8 mouse cellular contexts compared by ENCODE assay signal in the genomic region with DNA sequence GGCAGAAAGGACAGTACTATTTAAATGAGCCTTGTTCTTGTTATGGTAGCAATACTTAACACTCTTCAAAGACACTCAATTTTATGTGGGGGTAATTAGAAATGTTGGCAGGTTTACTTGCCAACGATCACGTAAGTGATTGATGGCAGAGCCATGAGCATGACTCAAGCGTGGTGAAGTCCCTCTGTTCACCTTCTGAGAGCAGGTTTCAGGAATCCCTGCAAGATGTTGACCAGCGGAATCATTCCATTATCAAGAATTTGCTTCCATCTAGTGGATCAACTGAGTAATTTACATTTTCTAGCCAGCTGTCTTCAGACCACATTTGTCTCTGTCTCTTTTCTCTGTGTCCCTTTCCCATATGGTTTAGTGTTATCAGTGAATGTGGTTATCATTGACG.
DNase-seq lines count a peak whose midpoint lies in the region; ATAC-seq and TF ChIP-seq lines count a peak whose summit lies in the region.

No protein-coding gene starts in this region.

- peak; percentile 45 for TF ChIP-seq CTCF in kidney, adult 2 months (conservative IDR thresholded peaks at IDR 0.05; ENCODE audit: insufficient read depth, insufficient read length, low read depth, low read length)

- no peaks in the 10 kb centered on the region for H3K36me3 ChIP-seq in kidney, adult 2 months (ENCODE audit: control insufficient read depth, insufficient read depth, low read length)
- no peaks in the 10 kb centered on the region for H3K36me3 ChIP-seq in kidney, embryonic 14.5 days (ENCODE audit: control insufficient read depth, insufficient read depth, low read length)
- no peaks in the 10 kb centered on the region for H3K36me3 ChIP-seq in neural tube, embryonic 14.5 days (ENCODE audit: control insufficient read depth, insufficient read depth, low read length)

- peaks cover 6% of the 10 kb centered on the region; the same call in 1 of the 2 replicates for H3K4me1 ChIP-seq in kidney, adult 2 months (ENCODE audit: control insufficient read depth, insufficient read depth, low read length)
- H3K4me1 ChIP-seq in kidney, embryonic 14.5 days (ENCODE audit: control insufficient read depth, insufficient read depth, low read length), result no peaks in the 10 kb centered on the region
- H3K4me1 ChIP-seq in neural tube, embryonic 14.5 days (ENCODE audit: control insufficient read depth, insufficient read depth, low read length), result no peaks in the 10 kb centered on the region

- H3K4me3 ChIP-seq in kidney, adult 2 months (ENCODE audit: insufficient read depth, low read depth, low read length), result no peak overlapping the region
- no peak overlapping the region for H3K4me3 ChIP-seq in kidney, embryonic 14.5 days (ENCODE audit: low read length)
- H3K4me3 ChIP-seq in neural tube, embryonic 14.5 days (ENCODE audit: low read depth, low read length), result no peak overlapping the region

- 19% methylated on average over 5 of the region's 5 CpGs for WGBS in kidney, adult 2 months
- 28% methylated on average over 5 of the region's 5 CpGs for WGBS in kidney, embryonic 14.5 days
- WGBS in neural tube, embryonic 14.5 days, result 46% methylated on average over 5 of the region's 5 CpGs

- no peak for TF ChIP-seq POLR2A in kidney, adult 2 months (IDR thresholded peaks at IDR 0.05; ENCODE audit: low read depth, low read length)

- H3K4me2 ChIP-seq in kidney, embryonic 14.5 days (replicated peaks; ENCODE audit: low read depth, low read length), result no peak overlapping the region
- H3K4me2 ChIP-seq in neural tube, embryonic 14.5 days (ENCODE audit: low read depth, low read length), result no peak overlapping the region

- H3K27me3 ChIP-seq in kidney, adult 2 months (replicated peaks; ENCODE audit: control insufficient read depth, insufficient read depth, low read length), result no peaks in the 10 kb centered on the region
- no peaks in the 10 kb centered on the region for H3K27me3 ChIP-seq in kidney, embryonic 14.5 days (ENCODE audit: control insufficient read depth, insufficient read depth, low read length)
- H3K27me3 ChIP-seq in neural tube, embryonic 14.5 days (ENCODE audit: control insufficient read depth, insufficient read depth, low read length), result no peaks in the 10 kb centered on the region

- no peak for ATAC-seq in kidney, embryonic 14.5 days (ENCODE audit: low FRiP score, low TSS enrichment)
- ATAC-seq in neural tube, embryonic 14.5 days (ENCODE audit: low read depth), result peak; percentile 91

- H3K9me3 ChIP-seq in kidney, embryonic 14.5 days (ENCODE audit: control insufficient read depth, low read length), result no peaks in the 10 kb centered on the region
- no peaks in the 10 kb centered on the region for H3K9me3 ChIP-seq in neural tube, embryonic 14.5 days (ENCODE audit: control insufficient read depth, low read length)

- peak; percentile 51 for DNase-seq in kidney, adult 2 months
- DNase-seq in NIH3T3 (ENCODE audit: low read depth), result peak; percentile 57
- DNase-seq in embryo, embryonic 11 days, result peak; percentile 54
- DNase-seq in kidney, postnatal 36 days, result peak; percentile 9 to 29
- DNase-seq in adrenal gland, adult 8-10 months, result no peak
- DNase-seq in adrenal gland, adult 18-20 months (ENCODE audit: low spot score in 2 of 2), result no peak

- no peak overlapping the region for H3K9ac ChIP-seq in kidney, embryonic 14.5 days (ENCODE audit: low read depth, low read length)
- H3K9ac ChIP-seq in neural tube, embryonic 14.5 days (replicated peaks; ENCODE audit: low read depth, low read length), result no peak overlapping the region

- H3K27ac ChIP-seq in kidney, adult 2 months (ENCODE audit: insufficient read depth, low read depth, low read length), result no peak overlapping the region
- H3K27ac ChIP-seq in kidney, embryonic 14.5 days (ENCODE audit: low read depth, low read length), result no peak overlapping the region
- H3K27ac ChIP-seq in neural tube, embryonic 14.5 days (ENCODE audit: low read depth, low read length), result no peak overlapping the region

Comparison
In these comparisons a context has a peak if more than half of its experiments do, and no peak if none do; other contexts are left out.
1. DNase-seq: peak in kidney, adult 2 months (single experiment), NIH3T3 (single experiment), embryo, embryonic 11 days (single experiment) and kidney, postnatal 36 days (2 of 2); none in adrenal gland, adult 8-10 months (single experiment) and adrenal gland, adult 18-20 months (0 of 2).